Mouse (Mus musculus) mouse trophoblast stem cell (cell line): Measurements from ENCODE around the gene Ppp2r5d.

ENCODE experiments used
- in situ Hi-C, 2 experiments: fragments of 300-500 bp; cut with MseI, MboI; formaldehyde crosslinking; loops; 2 replicates in 1 of 2; 3 replicates in 1 of 2; pipeline ENCODE4 v1.15.1; 2025

The Ppp2r5d gene

GRCm38 (mm10) chr17:46645561-46646321, 59.2 kb downstream of the Ppp2r5d start, which contains the start of the genes Klc4 and Mrpl2:
Gene Klc4, minus strand, starts transcription at chr17:46646022.
Gene Mrpl2, plus strand, starts transcription at chr17:46646229.
- in situ Hi-C loops = no loop called here

- in situ Hi-C loops = no loop called here
Observed at GRCm38 (mm10) chr17:46644916-46645475, 59.9 kb downstream of the Ppp2r5d start.

DNA sequence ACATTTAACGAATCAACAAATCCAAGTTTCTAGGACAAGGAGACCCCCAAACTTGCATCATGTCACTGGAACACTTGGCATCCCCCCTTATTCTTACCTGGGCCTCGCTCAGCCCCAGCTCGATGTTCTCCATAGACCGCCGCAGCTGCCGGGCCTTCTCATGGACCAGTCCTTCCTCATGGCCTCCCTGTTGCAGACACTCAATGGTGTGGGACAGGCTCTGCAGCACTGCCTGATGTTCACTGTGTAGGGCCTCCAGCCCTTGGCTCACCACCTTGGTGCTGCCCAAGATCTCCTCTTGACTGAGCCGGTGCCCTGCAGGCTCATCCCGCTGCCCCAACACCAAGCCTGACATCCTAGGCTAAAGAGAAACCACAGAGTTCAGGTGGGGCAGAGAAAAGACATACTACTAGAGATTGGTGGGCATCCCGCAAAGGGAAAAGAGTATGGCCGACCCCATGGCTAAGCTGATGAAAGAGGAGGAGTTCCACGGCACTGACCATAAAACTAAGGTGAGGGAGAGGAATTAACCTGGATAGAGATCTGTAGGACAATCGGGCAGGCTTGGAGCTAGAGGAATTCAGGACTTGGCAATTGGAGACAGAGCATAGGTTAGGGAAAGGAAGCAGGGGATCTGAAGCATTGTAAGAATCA, 60.6 kb downstream of the Ppp2r5d start:
- in situ Hi-C loops = no loop called here

- in situ Hi-C loops = no loop called here
Observed at GRCm38 (mm10) chr17:46642060-46642459, 62.9 kb downstream of the Ppp2r5d start.

DNA sequence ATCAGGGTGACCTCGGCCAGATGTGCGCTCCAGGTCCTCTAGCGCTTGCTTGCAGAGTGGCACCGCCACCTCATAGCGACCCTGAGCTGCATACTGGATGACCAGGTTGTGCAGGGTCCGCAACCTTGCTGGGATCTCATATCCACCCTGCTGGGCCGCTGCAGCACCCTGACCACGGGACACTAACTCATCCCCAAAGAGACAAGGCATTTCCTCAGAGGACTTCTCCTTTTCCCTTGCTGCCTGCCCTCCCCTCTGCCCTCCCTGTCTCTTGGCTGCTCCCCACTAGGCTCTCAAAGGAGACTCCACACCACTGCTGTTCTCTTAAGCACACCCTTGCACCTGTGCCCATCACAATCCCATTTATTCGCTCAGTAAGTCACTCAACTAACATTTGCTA, 65.0 kb downstream of the Ppp2r5d start:
- in situ Hi-C loops = no loop called here

DNA sequence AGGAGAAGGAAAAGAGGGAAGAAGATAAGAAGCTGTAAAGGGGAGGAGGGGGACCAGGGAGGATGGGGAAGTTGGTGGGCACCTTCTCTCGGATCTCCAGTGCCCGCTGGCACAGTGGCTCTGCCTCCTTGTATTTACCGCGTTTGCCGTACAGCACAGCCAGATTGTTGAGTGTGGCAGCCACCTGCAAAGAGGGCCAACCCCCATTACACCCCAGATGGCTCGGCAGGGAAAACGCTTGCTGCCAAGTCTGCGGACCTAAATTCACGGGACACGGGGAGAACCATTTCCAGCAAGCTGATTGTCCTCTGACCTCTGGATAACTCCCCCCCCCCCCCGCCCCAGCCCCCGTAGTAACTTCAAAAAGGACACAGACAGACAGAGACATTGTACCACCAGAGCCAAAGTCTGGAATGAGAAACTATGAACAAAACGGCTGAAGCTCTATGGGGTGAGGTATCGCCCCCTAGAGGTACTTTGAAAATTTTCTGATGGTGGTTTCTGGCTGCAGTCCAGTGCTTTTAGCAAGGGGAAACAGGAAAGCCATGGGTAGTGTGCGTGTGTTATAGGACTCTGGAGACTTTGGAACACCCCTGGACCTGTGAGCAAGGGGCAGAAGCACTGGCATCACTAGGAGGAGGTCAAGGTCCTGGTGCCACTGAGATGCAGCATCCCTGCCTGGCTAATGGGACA, 67.9 kb downstream of the Ppp2r5d start:
- in situ Hi-C loops = no loop called here
